Comparison of ENCODE assay signal across 25 mouse cellular contexts in genomic region chr6:106423471-106423870, GRCm38 (mm10).
DNase-seq lines count a peak whose midpoint lies in the region; ATAC-seq and TF ChIP-seq lines count a peak whose summit lies in the region.
"Had no signal": no experiment of that assay in that cellular context is flagged by ENCODE, and none has a peak within 500 bp of the region (broad histone marks: within the 10 kb centered on the region; RNA-seq: fewer than 3 reads in every experiment).

No protein-coding gene starts in this region.

- H3K27me3 ChIP-seq in intestine, postnatal 0 days (replicated peaks; ENCODE audit: control insufficient read depth, insufficient read depth, low read length), result no peaks in the 10 kb centered on the region
- H3K27me3 ChIP-seq in intestine, embryonic 15.5 days (replicated peaks), result no peaks in the 10 kb centered on the region
- H3K27me3 ChIP-seq: CH12.LX; embryonic facial prominence, embryonic 13.5 days; embryonic facial prominence, embryonic 15.5 days; forebrain, embryonic 12.5 days; Patski had no signal

- ATAC-seq in cerebellum, adult (ENCODE audit: insufficient number of reproducible peaks, low FRiP score, low TSS enrichment), result peak; percentile 77
- ATAC-seq in intestine, postnatal 0 days, result peak; percentile 61; the same call in 1 of the 2 replicates
- ATAC-seq in intestine, embryonic 15.5 days, result no peak
- ATAC-seq: activated CD4-positive, CD25-positive, alpha-beta regulatory T cell, adult 4 months; CD4-positive, CD25-positive, alpha-beta regulatory T cell, adult 4 months; forebrain, embryonic 14.5 days; forebrain, postnatal 0 days; Patski had no signal

- no peaks in the 10 kb centered on the region for H3K36me3 ChIP-seq in intestine, postnatal 0 days (ENCODE audit: control insufficient read depth, insufficient read depth)
- H3K36me3 ChIP-seq in intestine, embryonic 15.5 days, result no peaks in the 10 kb centered on the region
- H3K36me3 ChIP-seq: embryonic facial prominence, embryonic 13.5 days; embryonic facial prominence, embryonic 15.5 days; forebrain, embryonic 10.5 days; forebrain, embryonic 12.5 days; G1E had no signal

- no peak for DNase-seq in cerebellum, adult 8-10 months
- peak; percentile 68 for DNase-seq in cerebellum, adult 9-10 months
- no peak for DNase-seq in cerebellum, postnatal 4 days (ENCODE audit: low spot score in 2 of 2)
- peak; percentile 31 to 50 for DNase-seq in cerebellum, postnatal 25 days
- DNase-seq in lung, postnatal 4 days, result no peak
- DNase-seq: adrenal gland, adult 8-10 months; adrenal gland, postnatal 14 days; adrenal gland, postnatal 36 days; B cell, adult 2 months; embryo, embryonic 11 days; forebrain, postnatal 0 days had no signal

- 81% methylated on average over 2 of the region's 2 CpGs for WGBS in intestine, postnatal 0 days
- 81% methylated on average over 2 of the region's 2 CpGs for WGBS in intestine, embryonic 15.5 days

- TF ChIP-seq CTCF in intestine, postnatal 0 days (IDR thresholded peaks at IDR 0.05; ENCODE audit: low read depth), result no peak

- H3K27ac ChIP-seq in intestine, postnatal 0 days (ENCODE audit: low read depth, low read length), result no peak overlapping the region
- H3K27ac ChIP-seq in intestine, embryonic 15.5 days, result no peak overlapping the region
- H3K27ac ChIP-seq: embryonic facial prominence, embryonic 13.5 days; embryonic facial prominence, embryonic 15.5 days; forebrain, embryonic 10.5 days; forebrain, embryonic 12.5 days had no signal

- H3K4me3 ChIP-seq in intestine, postnatal 0 days (ENCODE audit: low read depth, low read length), result no peak overlapping the region
- no peak overlapping the region for H3K4me3 ChIP-seq in intestine, embryonic 15.5 days (replicated peaks)
- H3K4me3 ChIP-seq: embryonic facial prominence, embryonic 13.5 days; embryonic facial prominence, embryonic 15.5 days; erythroblast, embryonic 14.5 days; forebrain, embryonic 10.5 days; forebrain, embryonic 12.5 days had no signal

- H3K9me3 ChIP-seq in intestine, postnatal 0 days (ENCODE audit: control insufficient read depth), result no peaks in the 10 kb centered on the region
- no peaks in the 10 kb centered on the region for H3K9me3 ChIP-seq in intestine, embryonic 15.5 days
- H3K9me3 ChIP-seq: embryonic facial prominence, embryonic 13.5 days; embryonic facial prominence, embryonic 15.5 days; forebrain, embryonic 10.5 days; forebrain, embryonic 12.5 days had no signal

- no peak overlapping the region for H3K9ac ChIP-seq in intestine, postnatal 0 days (ENCODE audit: low read depth, low read length)
- H3K9ac ChIP-seq in intestine, embryonic 15.5 days, result no peak overlapping the region
- H3K9ac ChIP-seq: embryonic facial prominence, embryonic 13.5 days; embryonic facial prominence, embryonic 15.5 days; forebrain, embryonic 12.5 days; forebrain, postnatal 0 days had no signal

- H3K4me2 ChIP-seq in intestine, postnatal 0 days (replicated peaks; ENCODE audit: low read depth), result no peak overlapping the region
- no peak overlapping the region for H3K4me2 ChIP-seq in intestine, embryonic 15.5 days (replicated peaks)
- H3K4me2 ChIP-seq: embryonic facial prominence, embryonic 13.5 days; embryonic facial prominence, embryonic 15.5 days; forebrain, embryonic 12.5 days had no signal

- H3K4me1 ChIP-seq in intestine, postnatal 0 days (replicated peaks; ENCODE audit: control insufficient read depth, insufficient read depth, low read length), result no peaks in the 10 kb centered on the region
- no peaks in the 10 kb centered on the region for H3K4me1 ChIP-seq in intestine, embryonic 15.5 days (replicated peaks)
- H3K4me1 ChIP-seq: embryonic facial prominence, embryonic 15.5 days; forebrain, embryonic 10.5 days; forebrain, embryonic 12.5 days had no signal

Comparison
In these comparisons a context has a peak if more than half of its experiments do, and no peak if none do; other contexts are left out.
1. DNase-seq: peak in cerebellum, adult 9-10 months (single experiment) and cerebellum, postnatal 25 days (2 of 2); none in cerebellum, adult 8-10 months (single experiment), cerebellum, postnatal 4 days (0 of 2) and lung, postnatal 4 days (0 of 2).